Mouse (Mus musculus) embryonic stem cell, embryonic (primary cell): ENCODE measurements around the gene Cplx1.

Source experiments
- CTCF ChIA-PET, 4 experiments: fragments of 300-600 bp in 2 of 4; fragments of 350-600 bp in 2 of 4; sonication (Branson Sonifier 250); formaldehyde crosslinking; loops; one replicate each; lab custom pipeline; 2022; ENCODE audit warnings: inconsistent platforms in 2 of 4; lab: Charles Lee
- POLR2A ChIA-PET, 4 experiments: fragments of 300-600 bp in 2 of 4; fragments of 350-600 bp in 2 of 4; sonication (Branson Sonifier 250); formaldehyde crosslinking; loops; one replicate each; lab custom pipeline; 2022; ENCODE audit warnings: antibody characterized with exemption in 4 of 4, inconsistent platforms in 1 of 4; lab: Charles Lee

The Cplx1 gene

DNA sequence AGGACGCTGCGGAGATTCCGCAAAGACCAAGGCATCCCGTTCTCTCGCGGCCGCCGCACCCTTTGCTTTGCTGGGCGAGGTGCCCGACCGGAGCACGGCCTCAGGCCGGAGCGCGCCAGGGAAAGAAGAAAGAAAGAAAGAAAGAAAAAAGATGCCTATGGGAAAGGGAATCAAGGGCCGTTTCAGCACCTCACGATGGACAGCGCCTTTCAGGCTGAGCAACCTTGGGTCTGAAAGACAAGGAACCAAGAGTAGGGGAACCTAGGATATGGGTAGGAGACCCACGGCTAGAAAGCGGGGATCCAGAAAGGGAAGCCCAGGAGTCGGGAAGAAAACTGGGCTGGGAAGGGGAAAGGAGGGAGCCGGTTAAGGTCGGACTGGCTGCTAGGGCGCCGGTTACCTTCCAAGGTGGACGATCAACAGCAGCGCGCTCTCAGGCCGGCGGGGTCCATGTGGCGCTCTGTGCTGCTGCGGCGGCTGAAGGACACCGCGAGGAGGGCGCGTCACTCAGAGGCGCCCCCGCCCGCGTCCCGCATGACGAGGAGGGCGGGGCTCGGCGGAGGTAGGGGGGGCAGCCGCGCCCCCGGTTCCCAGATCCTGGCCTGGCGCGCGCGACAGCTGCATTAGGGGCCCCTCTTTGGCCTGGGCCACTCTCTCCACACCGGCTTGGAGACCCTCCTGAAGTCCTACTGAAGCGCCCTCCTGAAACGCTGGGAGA lies at the start of gene Cplx1:
Gene Cplx1, minus strand, starts transcription at position 536 of the 718 bp plus-strand sequence.
- POLR2A ChIA-PET: interaction anchor here in 1 of 4 experiments (0.8 kb wide), 1 partner anchor 89 kb away, joined by 3 read pairs; the partner anchor contains the start of gene Pcgf3
- CTCF ChIA-PET: no interaction called here

DNA sequence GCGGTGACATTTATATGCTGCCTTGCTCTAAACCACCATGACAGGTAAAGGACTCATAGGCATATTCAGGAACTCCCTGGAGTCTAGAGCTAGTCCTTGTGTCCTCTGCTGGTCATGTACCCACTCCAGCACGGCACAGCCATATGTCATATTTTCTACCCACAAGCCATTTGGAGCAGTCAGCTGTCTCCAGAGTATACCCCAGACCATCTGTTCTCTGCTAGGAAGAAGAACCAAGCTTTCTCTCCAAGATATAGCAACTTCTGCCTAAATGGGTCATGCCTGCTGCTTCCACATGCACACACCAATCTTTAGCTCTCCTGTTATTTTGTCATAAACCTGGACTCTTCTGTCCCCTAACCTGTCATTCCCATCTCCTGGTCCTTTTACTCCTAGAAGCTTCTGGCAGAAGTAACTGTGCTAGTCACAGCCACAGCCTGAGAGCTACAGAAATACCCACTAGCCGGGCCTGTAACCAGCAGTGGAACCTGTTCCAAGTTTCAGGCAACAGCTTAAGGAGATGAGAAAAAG lies 31.6 kb upstream of the Cplx1 start:
- ChIA-PET CTCF (interaction anchor here in 2 of 4 experiments (0.5 to 1.0 kb wide), 2 partner anchors 154 to 209 kb away, joined by 3 read pairs; no protein-coding TSS in a partner anchor), POLR2A (interaction anchor here in 1 of 4 experiments (0.6 to 1.1 kb wide), 2 partner anchors 22 to 313 kb away, joined by 3 to 4 read pairs; partner anchors contain the start of gene Dr1)

DNA sequence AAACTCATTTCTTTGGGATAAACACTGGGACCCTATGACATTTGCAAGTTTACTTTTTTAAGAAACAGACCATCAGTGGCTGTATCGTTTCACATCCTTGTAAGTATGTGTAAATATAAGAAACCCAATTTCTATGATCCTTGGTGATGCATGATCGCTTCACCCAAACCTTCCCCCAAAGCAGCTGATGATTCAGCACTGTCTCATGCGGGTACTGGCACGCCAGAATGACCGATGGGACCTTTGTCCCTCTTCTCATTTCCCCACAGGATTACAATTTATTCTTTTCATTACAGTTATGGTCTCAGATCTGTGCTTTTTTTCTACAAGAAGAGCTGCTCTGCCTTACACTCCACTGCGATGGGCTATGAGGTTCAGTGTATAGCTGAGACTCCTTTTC lies 23.2 kb upstream of the Cplx1 start:
- ChIA-PET CTCF (no interaction called here), POLR2A (interaction anchor here in 1 of 4 experiments (1.3 kb wide), 1 partner anchor 20 kb away, joined by 4 read pairs; no protein-coding TSS in a partner anchor)

DNA sequence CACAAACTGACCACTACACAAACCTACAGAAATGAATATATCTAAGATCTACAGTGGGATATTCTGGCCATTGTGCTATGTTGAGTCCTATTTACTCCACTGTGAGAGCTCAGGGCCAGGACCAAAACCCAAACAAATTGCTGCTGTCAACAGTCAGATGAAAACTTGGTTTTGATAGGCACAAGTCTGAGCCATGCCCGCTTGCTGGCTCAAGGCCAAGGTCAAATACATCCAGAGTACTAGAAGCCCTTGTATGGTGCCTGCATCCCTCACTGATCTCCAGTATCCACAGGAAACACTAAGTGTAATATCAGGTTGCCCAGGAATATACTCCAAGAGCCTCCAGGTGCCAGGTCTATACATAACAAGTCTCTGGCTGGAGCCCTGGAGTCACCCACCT lies 21.2 kb upstream of the Cplx1 start:
- POLR2A ChIA-PET: no interaction called here
- CTCF ChIA-PET: no interaction called here

DNA sequence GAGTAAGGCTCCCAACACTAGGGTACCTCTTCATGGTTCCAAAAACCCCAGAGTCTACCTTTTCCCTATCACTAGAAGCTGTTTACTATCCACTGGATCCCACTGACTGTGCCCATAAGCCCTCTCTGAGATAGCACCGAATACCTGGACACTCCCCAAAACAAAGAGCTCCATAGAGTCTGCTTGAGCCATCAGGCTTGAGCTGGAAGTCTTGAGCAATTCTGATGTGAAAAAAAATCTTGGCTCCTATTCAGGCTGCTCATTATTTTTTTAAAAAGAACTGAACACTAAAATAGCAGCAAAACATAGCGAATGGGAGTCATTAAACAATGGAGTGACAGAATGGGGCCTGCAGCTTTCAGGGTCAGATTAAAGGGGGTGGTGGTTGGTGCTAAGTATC lies 17.3 kb upstream of the Cplx1 start:
- CTCF ChIA-PET: no interaction called here
- POLR2A ChIA-PET: interaction anchor here in 2 of 4 experiments (0.8 to 2.2 kb wide), 3 partner anchors 13 to 84 kb away, joined by 3 to 5 read pairs (median 3); partner anchors contain the start of genes Gak (in 1 of the 2) and Tmem175 (in 1 of the 2)

DNA sequence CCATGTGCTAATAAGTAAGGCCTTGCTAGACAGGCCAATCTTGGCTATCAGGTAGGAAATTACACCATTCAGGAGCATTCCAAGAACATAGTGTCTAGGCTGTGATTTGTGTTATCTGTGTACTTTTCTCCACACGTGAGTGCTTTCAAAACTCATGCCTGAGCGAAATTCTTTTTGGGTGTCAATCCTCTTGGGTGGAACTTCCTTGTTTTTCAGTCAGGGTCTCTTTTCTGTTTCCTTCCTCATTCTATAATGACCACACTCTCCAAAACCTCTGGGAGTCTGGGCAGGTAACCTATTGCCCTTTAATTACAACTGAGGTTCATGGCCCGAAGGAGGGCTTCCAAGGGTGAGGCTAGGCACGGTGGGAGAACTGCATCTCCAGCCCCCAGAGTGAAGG lies 16.7 kb upstream of the Cplx1 start:
- CTCF ChIA-PET: no interaction called here

DNA sequence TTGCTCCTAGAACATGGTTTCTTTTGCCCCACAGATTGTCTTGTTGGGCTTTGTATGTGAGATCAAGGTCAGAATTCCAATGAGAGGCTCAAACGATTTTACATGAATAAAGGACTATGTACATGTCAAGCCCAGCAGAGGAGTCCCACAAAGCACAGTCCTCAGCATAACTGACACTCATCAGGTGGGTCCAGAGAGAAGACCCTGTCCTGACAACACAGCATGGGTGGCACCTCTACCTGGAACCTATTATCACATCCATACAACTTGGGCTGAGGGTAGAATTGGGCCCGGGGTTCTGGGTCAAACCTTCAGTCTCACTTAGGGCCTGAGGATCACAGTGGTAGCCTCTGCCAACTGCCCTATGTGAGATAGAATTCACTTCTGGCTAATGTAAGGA lies 15.6 kb upstream of the Cplx1 start:
- ChIA-PET POLR2A (interaction anchor here in 1 of 4 experiments (2.2 kb wide), 1 partner anchor 65 kb away, joined by 5 read pairs; the partner anchor contains the start of genes Gak and Tmem175), CTCF (no interaction called here)

More for the DNA sequence above, 16.7 kb upstream of the Cplx1 start:
- POLR2A ChIA-PET: interaction anchor here in 1 of 4 experiments (0.8 to 2.2 kb wide), 2 partner anchors 12 to 63 kb away, joined by 3 to 5 read pairs; partner anchors contain the start of genes Gak and Tmem175

DNA sequence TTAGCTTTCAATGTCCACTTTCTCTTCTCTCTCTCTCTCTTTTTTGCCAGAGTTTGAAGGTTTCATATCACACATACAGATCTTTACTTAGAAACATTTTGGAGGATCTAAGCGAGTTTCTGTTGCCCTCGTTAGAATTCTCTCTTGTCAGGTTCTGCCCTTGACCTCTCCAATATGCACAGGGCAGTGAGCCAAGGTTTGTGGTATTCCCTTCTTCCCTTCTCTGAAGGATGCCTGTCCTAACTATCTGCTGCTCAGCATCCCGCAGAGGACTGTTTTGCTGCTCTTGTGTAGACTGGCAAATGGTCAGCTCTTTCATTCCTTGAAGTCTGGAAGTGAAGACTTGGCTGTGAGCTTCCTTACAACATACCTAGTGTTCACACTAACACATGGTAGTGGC lies 14.5 kb upstream of the Cplx1 start:
- ChIA-PET CTCF (interaction anchor here in 1 of 4 experiments (0.6 to 0.7 kb wide), 2 partner anchors 29 to 1506 kb away, joined by 5 to 7 read pairs; no protein-coding TSS in a partner anchor), POLR2A (no interaction called here)

DNA sequence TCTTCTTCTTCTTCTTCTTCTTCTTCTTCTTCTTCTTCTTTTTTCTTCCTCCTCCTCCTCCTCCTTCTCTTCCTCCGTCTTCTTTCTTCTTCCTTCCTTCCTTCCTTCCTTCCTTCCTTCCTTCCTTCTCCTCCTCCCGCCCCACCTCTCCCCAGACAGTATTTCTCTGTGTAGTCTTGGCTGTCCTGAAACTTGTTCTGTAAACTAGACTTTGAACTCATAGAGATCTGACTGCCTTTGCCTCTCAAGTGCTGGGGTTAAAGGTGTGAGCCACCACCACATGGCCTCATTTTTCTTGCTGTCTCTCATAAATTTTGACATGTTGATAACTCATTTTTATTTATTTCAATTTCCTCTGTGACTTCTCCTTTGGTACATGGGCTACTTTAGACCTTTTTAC lies 12.7 kb upstream of the Cplx1 start:
- ChIA-PET CTCF (interaction anchor here in 1 of 4 experiments (1.0 kb wide), 1 partner anchor 106 kb away, joined by 3 read pairs; the partner anchor contains the start of gene Dgkq), POLR2A (interaction anchor here in 1 of 4 experiments (1.7 kb wide), 1 partner anchor 15 kb away, joined by 4 read pairs; no protein-coding TSS in a partner anchor)

DNA sequence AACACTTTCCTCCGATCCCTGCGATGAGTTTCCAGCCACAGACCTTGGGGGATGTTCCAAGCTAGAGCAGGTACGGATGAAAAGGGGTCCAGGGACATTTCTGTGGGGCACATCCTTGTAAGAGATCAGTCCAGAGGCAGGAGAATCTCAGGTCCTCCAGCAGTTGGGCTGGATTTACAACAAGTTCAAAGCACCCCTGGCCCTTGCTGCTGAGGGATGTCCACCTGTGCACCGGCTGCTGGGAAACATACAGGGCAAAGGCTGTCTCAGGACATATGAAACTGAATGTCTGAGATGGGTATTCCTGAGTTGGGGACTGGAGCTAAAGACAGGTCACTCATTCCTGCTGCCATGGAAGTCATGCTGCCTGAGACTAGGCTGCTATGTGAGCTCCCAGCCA lies 7.2 kb upstream of the Cplx1 start:
- ChIA-PET CTCF (interaction anchor here in 1 of 4 experiments (0.6 kb wide), 1 partner anchor 1744 kb away, joined by 5 read pairs; no protein-coding TSS in a partner anchor), POLR2A (interaction anchor here in 1 of 4 experiments (0.6 kb wide), 1 partner anchor 807 kb away, joined by 4 read pairs; no protein-coding TSS in a partner anchor)

DNA sequence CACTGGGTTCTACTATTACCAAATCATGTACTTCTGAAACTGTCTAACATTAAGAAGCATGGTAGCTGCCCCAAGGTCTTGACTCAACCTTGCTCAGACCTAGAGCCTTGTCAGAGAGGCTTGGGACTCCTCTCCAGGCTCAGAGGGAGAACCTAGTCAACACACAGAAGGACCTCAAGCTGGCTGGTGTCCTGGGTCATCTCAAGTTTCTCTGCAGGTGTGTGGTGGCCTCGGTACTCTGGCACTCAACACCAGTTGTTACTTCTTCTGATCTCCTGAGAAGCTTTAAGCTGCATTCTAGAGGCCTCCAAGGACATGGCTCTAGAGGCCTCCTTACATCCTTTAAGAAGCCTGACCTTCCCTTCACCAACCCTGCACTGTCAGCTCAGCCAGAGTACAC lies 4.2 kb upstream of the Cplx1 start:
- ChIA-PET POLR2A (interaction anchor here in 1 of 4 experiments (0.5 to 1.5 kb wide), 2 partner anchors 13 to 140 kb away, joined by 3 read pairs; no protein-coding TSS in a partner anchor), CTCF (no interaction called here)

DNA sequence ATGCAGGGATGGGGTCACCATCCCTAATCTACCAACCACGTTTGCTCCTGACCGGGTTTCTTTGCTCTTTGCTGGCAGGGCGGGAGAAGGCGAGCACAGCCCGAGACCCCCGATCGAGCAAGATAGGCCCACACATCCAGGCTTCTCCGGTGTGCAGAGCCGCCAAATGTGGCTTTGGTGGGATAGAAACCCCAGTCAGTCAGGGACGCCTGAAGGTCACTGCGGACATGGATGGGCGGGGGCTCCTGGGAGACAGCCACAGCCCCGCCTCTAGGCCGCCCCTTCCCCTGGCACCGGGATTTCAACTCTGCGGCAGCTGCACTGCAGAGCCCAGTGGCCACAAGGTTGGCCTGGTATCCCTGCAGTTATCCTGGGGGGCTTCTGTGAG lies 377 bp upstream of the Cplx1 start:
- ChIA-PET CTCF (no interaction called here), POLR2A (no interaction called here)

DNA sequence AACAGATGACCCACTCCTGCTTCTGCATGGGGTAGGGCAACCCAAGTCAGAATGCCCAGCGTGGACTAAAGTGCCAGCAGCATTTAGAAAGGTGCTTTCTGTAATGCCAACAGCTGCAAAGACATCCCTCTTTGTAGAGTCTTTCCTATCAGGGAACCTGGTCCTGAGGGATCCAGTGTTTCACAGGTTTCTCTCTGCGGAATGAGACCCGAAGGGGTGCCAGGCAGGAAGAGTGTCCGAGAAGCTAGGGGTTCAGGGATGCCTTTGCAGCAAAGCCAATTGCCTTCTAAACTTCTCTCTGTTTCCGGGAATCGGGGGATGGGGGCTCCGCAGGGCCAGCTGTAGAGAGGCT lies 711 bp downstream of the Cplx1 start:
- ChIA-PET CTCF (no interaction called here), POLR2A (interaction anchor here in 1 of 4 experiments (0.8 kb wide), 1 partner anchor 88 kb away, joined by 3 read pairs; the partner anchor contains the start of gene Pcgf3)

DNA sequence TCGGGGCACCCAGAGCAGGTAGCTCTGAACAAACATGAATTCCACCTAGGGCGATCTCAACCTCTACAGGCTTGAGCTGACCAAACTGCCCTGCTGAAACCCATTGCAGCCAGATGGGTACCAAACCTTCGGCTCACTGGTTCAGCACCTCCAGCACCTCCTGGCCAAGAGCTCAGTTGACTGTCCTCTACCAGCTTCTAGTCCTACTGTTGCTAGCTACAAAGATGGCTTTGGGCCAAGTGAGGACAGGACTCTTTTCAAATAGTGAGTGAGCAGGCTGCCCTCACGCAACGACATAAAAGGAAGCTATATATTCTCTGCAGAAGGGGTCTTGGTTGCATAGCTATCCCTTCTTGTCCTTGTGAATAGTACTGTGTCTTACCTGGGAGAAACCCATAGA lies 2.2 kb downstream of the Cplx1 start:
- ChIA-PET CTCF (no interaction called here), POLR2A (interaction anchor here in 2 of 4 experiments (1.1 to 1.3 kb wide), 2 partner anchors 14 to 50 kb away, joined by 3 to 4 read pairs; no protein-coding TSS in a partner anchor)

DNA sequence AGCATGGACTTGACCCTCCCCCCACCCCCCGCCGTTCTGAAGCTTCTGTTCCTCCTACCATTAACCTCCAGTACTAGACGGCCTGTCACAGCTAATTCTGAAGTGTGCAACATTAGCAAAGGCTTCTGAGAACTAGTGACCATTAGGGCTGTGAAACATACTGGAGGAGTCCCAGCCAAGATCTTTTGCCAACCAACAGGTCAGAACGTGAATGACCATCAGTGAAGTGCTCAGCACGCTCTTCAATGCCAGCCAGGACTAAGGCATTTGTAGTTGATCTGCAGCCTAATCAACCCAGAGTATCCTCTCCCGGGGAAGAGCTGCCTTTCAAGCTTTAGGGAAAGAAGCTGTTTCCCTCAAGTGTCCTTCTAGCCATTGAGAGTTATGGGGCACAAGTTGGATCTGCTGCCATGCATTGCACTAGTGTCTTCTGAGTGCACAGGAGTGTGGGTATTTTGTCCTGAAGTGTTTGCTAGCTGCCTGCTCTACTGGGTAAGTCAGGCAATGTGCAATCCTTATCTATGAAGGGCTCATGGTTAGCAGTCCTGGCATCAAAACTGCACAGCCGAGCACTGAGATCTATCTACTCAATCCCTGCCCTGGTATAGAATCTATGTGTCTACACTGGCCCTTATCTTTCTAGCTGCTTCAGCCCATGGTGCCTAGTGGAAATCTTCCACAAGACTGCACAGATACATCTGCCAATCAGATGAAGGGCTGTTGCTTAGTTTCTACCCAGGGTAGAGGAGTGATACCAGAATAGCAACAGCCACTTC lies 6.1 kb downstream of the Cplx1 start:
- POLR2A ChIA-PET: interaction anchor here in 1 of 4 experiments (0.9 to 1.5 kb wide), 2 partner anchors 21 to 148 kb away, joined by 3 read pairs; partner anchors contain the start of gene Fgfrl1

DNA sequence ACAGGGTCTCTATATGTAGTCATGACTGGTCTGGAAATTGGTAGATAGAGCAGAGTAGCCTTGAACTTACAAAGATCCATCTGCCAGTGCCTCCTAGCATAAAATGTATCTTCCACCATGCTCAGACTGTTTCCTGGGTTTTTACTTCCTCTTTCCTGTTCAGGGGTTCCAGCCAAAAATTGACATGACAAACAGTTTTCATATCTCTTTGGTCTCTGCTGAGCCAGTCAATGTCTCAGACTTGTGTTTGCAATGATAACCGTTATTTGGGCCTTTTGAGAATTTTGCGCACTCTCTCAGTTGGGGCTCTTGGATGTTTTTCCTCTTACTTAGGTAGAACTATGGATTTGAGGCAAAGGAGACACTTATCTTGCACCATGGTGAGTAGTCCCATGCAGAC lies 15.6 kb downstream of the Cplx1 start:
- CTCF ChIA-PET: no interaction called here
- POLR2A ChIA-PET: no interaction called here

More for the DNA sequence above, 6.1 kb downstream of the Cplx1 start:
- CTCF ChIA-PET: no interaction called here

DNA sequence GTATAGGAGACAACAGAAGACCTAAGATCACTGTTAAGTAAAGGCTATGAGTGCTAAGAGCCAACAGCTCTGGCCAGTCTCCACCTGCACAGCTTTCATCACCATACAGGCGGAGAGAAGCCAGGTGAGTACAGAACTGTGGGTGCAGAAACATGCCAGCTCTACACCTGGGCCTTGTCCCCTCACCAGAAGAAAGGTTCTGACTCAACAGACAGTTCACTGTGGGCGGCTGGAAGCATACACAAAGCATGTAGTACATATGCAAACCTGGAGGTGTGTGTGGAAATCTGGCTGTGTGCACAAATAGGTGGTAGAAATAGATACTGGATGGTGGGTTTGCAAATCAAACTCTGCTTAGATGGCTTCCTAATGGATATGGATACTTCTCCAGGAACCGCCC lies 27.2 kb downstream of the Cplx1 start:
- ChIA-PET CTCF (interaction anchor here in 1 of 4 experiments (0.6 kb wide), 1 partner anchor 332 kb away, joined by 3 read pairs; no protein-coding TSS in a partner anchor), POLR2A (interaction anchor here in 1 of 4 experiments (1.0 to 1.1 kb wide), 2 partner anchors 21 to 33 kb away, joined by 3 read pairs; no protein-coding TSS in a partner anchor)

DNA sequence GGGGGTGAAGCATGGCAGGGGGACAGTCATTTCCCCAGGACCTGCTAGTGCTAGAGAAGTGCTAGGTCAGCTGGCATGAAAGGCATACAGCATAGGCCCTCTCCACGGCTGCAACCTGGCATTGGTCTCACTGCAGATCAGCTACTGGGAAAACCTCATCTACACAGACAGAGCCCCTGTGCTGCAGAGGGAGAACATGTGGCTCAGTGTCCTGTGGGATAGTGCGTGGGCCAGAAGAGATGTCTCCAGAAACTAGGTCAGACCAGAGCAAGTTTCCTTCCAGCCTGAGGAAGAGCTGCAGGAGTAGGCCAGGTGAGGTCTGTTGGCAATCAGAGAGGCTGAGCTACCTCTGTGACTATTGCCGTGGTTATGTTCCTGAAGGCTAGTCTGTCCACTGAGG lies 27.9 kb downstream of the Cplx1 start:
- ChIA-PET CTCF (no interaction called here), POLR2A (interaction anchor here in 1 of 4 experiments (1.0 to 1.1 kb wide), 2 partner anchors 21 to 32 kb away, joined by 3 read pairs; no protein-coding TSS in a partner anchor)
